Mouse (Mus musculus) forelimb bud, embryonic 11.5 days (tissue): ENCODE measurements at regions not wholly inside any gene's neighbourhood (a gene's known extent, or its start where the extent isn't known, plus 50 kb on each side); places are given as distances from the start of the nearest gene placed in this dataset.
A peak's percentile ranks its signal among the peaks of the same experiment; 100 is the strongest.

Experiments
- DNase-seq: peaks from one replicate; pipeline ENCODE4 v3.0.0-alpha.2; 2012; ENCODE audit warnings: low read depth, low spot score

GRCm38 (mm10) chr3:50887002-50887401 lies 337.2 kb upstream of the Noct start:
- no peak for DNase-seq

- no peak for DNase-seq
Observed at GRCm38 (mm10) chr3:50888571-50889210, 335.6 kb upstream of the Noct start.

- DNase-seq: no peak
Observed at GRCm38 (mm10) chr3:50890537-50890936, 333.7 kb upstream of the Noct start.

GRCm38 (mm10) chr3:50898179-50898578 lies 326.1 kb upstream of the Noct start:
- DNase-seq: no peak

- DNase-seq: no peak
Observed at GRCm38 (mm10) chr3:50899830-50900350, 324.4 kb upstream of the Noct start.

- DNase-seq: no peak
Observed at GRCm38 (mm10) chr3:50900566-50900965, 323.7 kb upstream of the Noct start.

GRCm38 (mm10) chr3:50901321-50901720 lies 322.9 kb upstream of the Noct start:
- no peak for DNase-seq

- peak; percentile 68 for DNase-seq
Observed at GRCm38 (mm10) chr3:50902933-50903332, 321.3 kb upstream of the Noct start.

GRCm38 (mm10) chr3:50904716-50905116 lies 319.5 kb upstream of the Noct start:
- DNase-seq: peak; percentile 20

- DNase-seq: peak; percentile 14
Observed at GRCm38 (mm10) chr3:50905274-50905992, 318.8 kb upstream of the Noct start.

GRCm38 (mm10) chr3:50905993-50906831 lies 318.0 kb upstream of the Noct start:
- peak; percentile 91 for DNase-seq

- DNase-seq: no peak
Observed at GRCm38 (mm10) chr3:50912980-50913518, 311.2 kb upstream of the Noct start.

GRCm38 (mm10) chr3:50914866-50915365 lies 309.3 kb upstream of the Noct start:
- no peak for DNase-seq

- DNase-seq: no peak
Observed at GRCm38 (mm10) chr3:50916305-50916854, 307.9 kb upstream of the Noct start.

- no peak for DNase-seq
Observed at GRCm38 (mm10) chr3:50922347-50922746, 301.9 kb upstream of the Noct start.

GRCm38 (mm10) chr3:50922832-50923231 lies 301.4 kb upstream of the Noct start:
- no peak for DNase-seq

GRCm38 (mm10) chr3:50923327-50923726 lies 300.9 kb upstream of the Noct start:
- DNase-seq: no peak

GRCm38 (mm10) chr3:50927318-50927717 lies 296.9 kb upstream of the Noct start:
- peak; percentile 16 for DNase-seq

GRCm38 (mm10) chr3:50929013-50929412 lies 295.2 kb upstream of the Noct start:
- no peak for DNase-seq

- peak; percentile 16 for DNase-seq
Observed at GRCm38 (mm10) chr3:50932397-50933089, 291.7 kb upstream of the Noct start.

- peak; percentile 6 for DNase-seq
Observed at GRCm38 (mm10) chr3:50933090-50933443, 291.2 kb upstream of the Noct start.
